Mouse (Mus musculus): ENCODE results near the gene Ankrd44.

- TF ChIP-seq USF1 (IDR thresholded peaks at IDR 0.05; ENCODE audit: low read depth): no peak
- TF ChIP-seq E2F4 (IDR thresholded peaks at IDR 0.05; ENCODE audit: insufficient read depth): no peak
- no peak for TF ChIP-seq TCF12 (IDR thresholded peaks at IDR 0.05; ENCODE audit: insufficient read depth, poor library complexity, severe bottlenecking)
- TF ChIP-seq POLR2A (IDR thresholded peaks at IDR 0.05; ENCODE audit: insufficient read length, low read depth): no peak
- no peak for TF ChIP-seq POLR2AphosphoS2 (IDR thresholded peaks at IDR 0.05; ENCODE audit: insufficient read length, low read depth)
- TF ChIP-seq MYOD1 (IDR thresholded peaks at IDR 0.05; ENCODE audit: control insufficient read depth in 1 of 3, insufficient read length in 2 of 3, low read depth in 2 of 3): no peak
- no peak for TF ChIP-seq SRF (IDR thresholded peaks at IDR 0.05; ENCODE audit: control insufficient read depth, insufficient read length, low read depth)
These were observed 267.6 kb downstream of the Ankrd44 start for GRCm38 (mm10) chr1:54658558-54658957.

All from myocyte (in vitro differentiated cells).